Mouse (Mus musculus) left cerebral cortex, postnatal 10 days (tissue): Measurements from ENCODE around the gene Cby1. TPM values are rescaled to one million over a fixed set of nuclear protein-coding genes. Genes with fewer than 3 reads are reported as not detected.

Experiments used
- DNase-seq, 2 experiments: peaks; one replicate each; pipeline ENCODE4 v3.0.0; 2021 to 2022; ENCODE audit warnings: low spot score in 2 of 2, mixed read lengths in 1 of 2; ENCODE audit errors: extremely low spot score in 1 of 2
- intact Hi-C: fragments of 180-260 bp; cut with DNase I; formaldehyde crosslinking; loops from one replicate; pipeline ENCODE4 v1.15.1; 2025
- total RNA-seq, 2 experiments: library from RNA; stranded (reverse); gene quantifications; 2 replicates each; pipeline ENCODE4 v1.2.3; 2021

Cby1 gene
- total RNA-seq: 10 to 100 TPM; 54.5 to 61.0 TPM

- peak; percentile 94 to 96 for DNase-seq
- intact Hi-C loops: loop anchor here (10.0 kb wide), 1 partner anchor 114 kb away; the partner anchor contains the start of gene Ddx17
Measured at GRCm38 (mm10) chr15:79658531-79659375, at the start of gene Cby1, which contains the start of gene Fam227a. TSS of gene Cby1 (plus strand) at chr15:79659199. TSS of gene Fam227a (minus strand) at chr15:79658956.

- DNase-seq: no peak
- intact Hi-C loops: loop anchor here (5.0 kb wide), 2 partner anchors 42 to 62 kb away; partner anchors contain the start of gene Ddx17
Measured at GRCm38 (mm10) chr15:79609226-79609625, 49.8 kb upstream of the Cby1 start.

- no peak for DNase-seq
- intact Hi-C loops: no loop called here
Measured at GRCm38 (mm10) chr15:79615501-79615900, 43.5 kb upstream of the Cby1 start.

- intact Hi-C loops: no loop called here
Measured at GRCm38 (mm10) chr15:79616729-79617128, 42.3 kb upstream of the Cby1 start.

GRCm38 (mm10) chr15:79617135-79617534, 41.9 kb upstream of the Cby1 start:
- no peak for DNase-seq

More at GRCm38 (mm10) chr15:79616729-79617128, 42.3 kb upstream of the Cby1 start:
- no peak for DNase-seq

GRCm38 (mm10) chr15:79618456-79618855, 40.5 kb upstream of the Cby1 start:
- intact Hi-C loops: no loop called here
- no peak for DNase-seq

More at GRCm38 (mm10) chr15:79617135-79617534, 41.9 kb upstream of the Cby1 start:
- intact Hi-C loops: no loop called here

- intact Hi-C loops: no loop called here
- DNase-seq: no peak
Measured at GRCm38 (mm10) chr15:79619770-79620414, 39.1 kb upstream of the Cby1 start.

GRCm38 (mm10) chr15:79630471-79630870, 28.5 kb upstream of the Cby1 start:
- intact Hi-C loops: no loop called here
- no peak for DNase-seq

- intact Hi-C loops: no loop called here
- DNase-seq: no peak
Measured at GRCm38 (mm10) chr15:79641135-79641817, 17.7 kb upstream of the Cby1 start.

- intact Hi-C loops: no loop called here
- no peak for DNase-seq
Measured at GRCm38 (mm10) chr15:79645483-79645882, 13.5 kb upstream of the Cby1 start.

GRCm38 (mm10) chr15:79648130-79648529, 10.9 kb upstream of the Cby1 start:
- intact Hi-C loops: no loop called here
- DNase-seq: no peak

- intact Hi-C loops: loop anchor here (10.0 kb wide), 1 partner anchor 106 kb away; the partner anchor contains the start of gene Ddx17
Measured at GRCm38 (mm10) chr15:79650569-79650968, 8.4 kb upstream of the Cby1 start.

GRCm38 (mm10) chr15:79651481-79651880, 7.5 kb upstream of the Cby1 start:
- DNase-seq: no peak
- intact Hi-C loops: loop anchor here (10.0 kb wide), 1 partner anchor 107 kb away; the partner anchor contains the start of gene Ddx17

More at GRCm38 (mm10) chr15:79650569-79650968, 8.4 kb upstream of the Cby1 start:
- no peak for DNase-seq

- intact Hi-C loops: loop anchor here (10.0 kb wide), 1 partner anchor 112 kb away; the partner anchor contains the start of gene Ddx17
- DNase-seq: no peak
Measured at GRCm38 (mm10) chr15:79656451-79656850, 2.5 kb upstream of the Cby1 start.

- peak; percentile 84 to 85 for DNase-seq
- intact Hi-C loops: loop anchor here (10.0 kb wide), 1 partner anchor 113 kb away; the partner anchor contains the start of gene Ddx17
Measured at GRCm38 (mm10) chr15:79657837-79658530, 1.0 kb upstream of the Cby1 start.

GRCm38 (mm10) chr15:79661852-79662251, 2.9 kb downstream of the Cby1 start:
- intact Hi-C loops: no loop called here
- DNase-seq: no peak

- DNase-seq: no peak
- intact Hi-C loops: no loop called here
Measured at GRCm38 (mm10) chr15:79664666-79665065, 5.7 kb downstream of the Cby1 start.

GRCm38 (mm10) chr15:79669195-79669594, 10.2 kb downstream of the Cby1 start:
- DNase-seq: no peak
- intact Hi-C loops: no loop called here
